Mouse (Mus musculus) gastrocnemius, postnatal 14 days (tissue): ENCODE measurements at regions not wholly inside any gene's neighbourhood (a gene's known extent, or its start where the extent isn't known, plus 50 kb on each side); places are given as distances from the start of the nearest gene placed in this dataset.

Source experiments
- DNase-seq: peaks from one replicate; pipeline ENCODE4 v3.0.0; 2021; ENCODE audit warnings: mixed read lengths
- intact Hi-C: fragments of 180-260 bp; cut with DNase I; formaldehyde crosslinking; loops from one replicate; pipeline ENCODE4 v1.15.1; 2025; ENCODE audit warnings: low total_unique reads

GRCm38 (mm10) chr14:91717521-91717920 lies 2173.0 kb downstream of the Pcdh9 start:
- no peak for DNase-seq
- intact Hi-C loops = loop anchor here (10.0 kb wide), 1 partner anchor 407 kb away; no protein-coding TSS in a partner anchor
